Mouse (Mus musculus) c-Kit-positive CD71-positive TER-119-negative erythroid progenitor cells, embryonic 14.5 days (primary cell): ENCODE measurements around the gene Slco1a6.

Experiments
- DNase-seq: peaks from one replicate; pipeline ENCODE4 v3.0.0-alpha.2; 2013; ENCODE audit warnings: low read depth

Slco1a6 gene

GRCm38 (mm10) chr6:142035771-142036170 is 172.6 kb downstream of the Slco1a6 start:
- no peak for DNase-seq
